Mouse (Mus musculus): ENCODE results near the gene Opn4. TPM values are rescaled to one million over a fixed set of nuclear protein-coding genes. Genes with fewer than 3 reads are reported as not detected.

Opn4 gene
- polyA plus RNA-seq (2012; rRNA removed) = not detected in 2 replicates

DNA sequence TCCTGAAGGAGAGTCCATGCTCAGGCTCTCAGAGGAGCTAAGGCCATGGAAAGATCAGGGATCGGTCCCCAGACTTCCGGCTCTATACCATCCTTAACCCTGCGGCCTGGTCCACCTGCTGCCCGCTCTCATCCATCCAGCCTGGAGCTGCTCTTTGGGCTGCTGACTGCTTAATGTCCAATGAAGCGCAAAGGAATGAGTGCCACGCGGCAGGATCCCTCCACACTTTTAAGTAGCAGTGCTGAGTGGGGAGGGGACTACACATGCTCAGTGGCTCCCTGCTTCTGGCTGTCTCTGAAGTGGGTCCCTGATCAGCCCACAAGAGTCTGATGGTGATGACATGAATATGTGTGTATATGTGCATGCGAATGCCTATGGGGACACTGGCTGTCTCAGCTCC lies at the start of gene Opn4:
Gene Opn4 (minus strand): TSS at position 202 of the 400 bp plus-strand sequence.

DNA sequence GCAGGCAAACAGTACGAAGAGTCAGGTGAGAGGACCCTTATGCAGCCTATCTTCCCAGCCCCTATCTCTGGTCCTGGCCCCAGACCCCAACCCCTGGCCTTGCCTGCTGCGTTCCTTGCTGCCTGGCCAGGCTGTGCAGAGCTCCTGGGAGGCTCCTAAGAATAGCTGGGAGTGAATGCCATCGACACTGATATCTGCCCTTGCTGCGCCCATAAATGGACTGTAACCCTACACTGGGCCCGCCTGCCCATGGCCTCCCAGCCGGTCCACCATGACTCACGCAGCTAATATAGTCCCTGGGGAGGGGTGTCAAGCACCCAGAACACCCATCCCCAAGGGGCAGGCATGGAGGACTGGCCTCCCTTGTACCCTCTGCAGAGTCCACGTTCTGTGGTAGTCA lies 11.4 kb downstream of the Opn4 start, which contains the start of gene Ldb3:
Gene Ldb3 (minus strand): TSS at position 185 of the 400 bp plus-strand sequence.

Other genes with a start within 250 kb of the Opn4 start
- gene Fam25c, start 244.7 kb downstream of the Opn4 start, polyA plus RNA-seq (2012; rRNA removed) = 0.44 TPM in 1 of 2 replicates, not detected in the other
- gene Sncg, start 225.4 kb downstream of the Opn4 start, polyA plus RNA-seq (2012; rRNA removed) = 16.8 and 17.8 TPM in 2 replicates
- 6.9 and 8.0 TPM in 2 replicates for gene Mmrn2, start 224.7 kb downstream of the Opn4 start, polyA plus RNA-seq (2012; rRNA removed)
- 5.0 and 7.4 TPM in 2 replicates for gene Bmpr1a, start 96.8 kb downstream of the Opn4 start, polyA plus RNA-seq (2012; rRNA removed)
- gene 9230112D13Rik, start 77.3 kb downstream of the Opn4 start, polyA plus RNA-seq (2012; rRNA removed) = not detected in 2 replicates
- 11.0 and 12.8 TPM in 2 replicates for gene Ldb3, start 11.5 kb downstream of the Opn4 start, polyA plus RNA-seq (2012; rRNA removed)
- 5.8 and 6.9 TPM in 2 replicates for gene Wapl, start 73.8 kb upstream of the Opn4 start, polyA plus RNA-seq (2012; rRNA removed)
- gene Grid1, start 220.0 kb upstream of the Opn4 start, polyA plus RNA-seq (2012; rRNA removed) = 0.16 and 0.52 TPM in 2 replicates

Data from colon, adult 2 months (tissue).